Mouse (Mus musculus): ENCODE measurements around the gene Lgmn. TPM values are rescaled to one million over a fixed set of nuclear protein-coding genes. Genes with fewer than 3 reads are reported as not detected.

Gene Lgmn
- total and polyA plus RNA-seq, 3 experiments, result 2.2 to 8.0 TPM; not detected in 1

DNA sequence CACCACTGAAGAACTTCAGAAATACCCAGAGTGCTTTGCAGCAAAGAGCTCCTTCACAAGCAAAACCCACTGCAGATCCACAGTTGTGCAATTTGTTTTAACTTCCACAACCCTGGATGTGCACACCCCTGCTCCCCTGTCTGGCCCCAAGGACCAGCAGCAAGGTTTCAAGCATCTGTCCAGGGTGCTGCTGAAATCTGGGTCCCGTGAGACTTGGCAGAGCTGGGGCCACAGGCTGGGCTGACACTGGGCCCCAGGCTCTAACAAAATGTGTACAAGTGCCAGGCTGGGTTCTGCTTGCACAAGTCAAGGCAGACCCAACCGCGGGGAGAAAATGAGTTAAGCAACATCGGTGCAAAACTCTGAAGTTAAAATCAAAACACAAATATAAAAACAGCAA, 41.0 kb downstream of the Lgmn start:
- no peaks in the 10 kb centered on the region for H3K9me3 ChIP-seq (replicated peaks; ENCODE audit: insufficient read depth, low read length)
- no peak for DNase-seq (ENCODE audit: low read depth, low spot score)
- H3K79me2 ChIP-seq (ENCODE audit: control insufficient read depth, insufficient read depth, low read length, poor library complexity), result no peaks in the 10 kb centered on the region
- no peak overlapping the region for H3K27ac ChIP-seq (ENCODE audit: control insufficient read depth, low read depth, low read length)
- no peaks in the 10 kb centered on the region for H3K36me3 ChIP-seq (ENCODE audit: control insufficient read depth in 1 of 2, insufficient read depth in 2 of 2, low read length in 2 of 2)
- H3K9ac ChIP-seq (ENCODE audit: control insufficient read depth, low read depth, low read length, poor library complexity, severe bottlenecking), result no peak overlapping the region
- no peaks in the 10 kb centered on the region for H3K4me1 ChIP-seq (ENCODE audit: control insufficient read depth in 1 of 2, insufficient read depth in 2 of 2, low read length in 2 of 2)
- no peaks in the 10 kb centered on the region for H3K27me3 ChIP-seq (ENCODE audit: control insufficient read depth in 1 of 2, insufficient read depth in 2 of 2, low read length in 2 of 2)
- TF ChIP-seq E2F4 (IDR thresholded peaks at IDR 0.05; ENCODE audit: borderline replicate concordance, low read depth, low read length) (no peak), NELFE (IDR thresholded peaks at IDR 0.05; ENCODE audit: low read depth, low read length) (no peak), CTCF (IDR thresholded peaks at IDR 0.05 in 2 of 3, conservative IDR thresholded peaks at IDR 0.05 in 1 of 3; ENCODE audit: control insufficient read depth in 1 of 3, insufficient read depth in 1 of 3, low read depth in 2 of 3, low read length in 3 of 3, poor library complexity in 1 of 3, severe bottlenecking in 1 of 3) (no peak), TAL1 (IDR thresholded peaks at IDR 0.05; ENCODE audit: low read length) (no peak), MEF2A (IDR thresholded peaks at IDR 0.05; ENCODE audit: extremely low read depth, insufficient replicate concordance, low read depth, low read length, poor library complexity, severe bottlenecking) (no peak), MXI1 (IDR thresholded peaks at IDR 0.05; ENCODE audit: low read depth, low read length) (no peak), POLR2A (IDR thresholded peaks at IDR 0.05; ENCODE audit: control insufficient read depth in 1 of 2, insufficient read depth in 1 of 2, low read depth in 1 of 2, low read length in 2 of 2, poor library complexity in 1 of 2) (no peak), ZNF384 (IDR thresholded peaks at IDR 0.05; ENCODE audit: low read depth, low read length) (no peak)
- H3K4me3 ChIP-seq (ENCODE audit: control insufficient read depth in 1 of 2, insufficient read depth in 1 of 2, low read depth in 2 of 2, low read length in 2 of 2), result no peak overlapping the region

GRCm38 (mm10) chr12:102395998-102396991, 43.3 kb downstream of the Lgmn start:
- no peak overlapping the region for H3K27ac ChIP-seq (ENCODE audit: control insufficient read depth, low read depth, low read length)
- no peaks in the 10 kb centered on the region for H3K9me3 ChIP-seq (replicated peaks; ENCODE audit: insufficient read depth, low read length)
- no peaks in the 10 kb centered on the region for H3K4me1 ChIP-seq (ENCODE audit: control insufficient read depth in 1 of 2, insufficient read depth in 2 of 2, low read length in 2 of 2)
- H3K36me3 ChIP-seq (ENCODE audit: control insufficient read depth in 1 of 2, insufficient read depth in 2 of 2, low read length in 2 of 2), result no peaks in the 10 kb centered on the region
- DNase-seq (ENCODE audit: low read depth, low spot score), result no peak
- H3K27me3 ChIP-seq (ENCODE audit: control insufficient read depth in 1 of 2, insufficient read depth in 2 of 2, low read length in 2 of 2), result no peaks in the 10 kb centered on the region
- no peaks in the 10 kb centered on the region for H3K79me2 ChIP-seq (ENCODE audit: control insufficient read depth, insufficient read depth, low read length, poor library complexity)
- TF ChIP-seq ZC3H11A (IDR thresholded peaks at IDR 0.05; ENCODE audit: low read depth, low read length) (no peak), POLR2AphosphoS2 (IDR thresholded peaks at IDR 0.05; ENCODE audit: low read length) (no peak), CHD1 (IDR thresholded peaks at IDR 0.05; ENCODE audit: low read depth, low read length) (no peak), POLR2A (IDR thresholded peaks at IDR 0.05; ENCODE audit: control insufficient read depth in 1 of 2, insufficient read depth in 1 of 2, low read depth in 1 of 2, low read length in 2 of 2, poor library complexity in 1 of 2) (no peak), ZKSCAN1 (IDR thresholded peaks at IDR 0.05; ENCODE audit: low read depth, low read length) (no peak), SIN3A (IDR thresholded peaks at IDR 0.05; ENCODE audit: low read length) (no peak), E2F4 (IDR thresholded peaks at IDR 0.05; ENCODE audit: borderline replicate concordance, low read depth, low read length) (no peak), RAD21 (IDR thresholded peaks at IDR 0.05; ENCODE audit: low read depth, low read length) (no peak), NELFE (IDR thresholded peaks at IDR 0.05; ENCODE audit: low read depth, low read length) (no peak), GATA1 (IDR thresholded peaks at IDR 0.05; ENCODE audit: low read depth, low read length) (no peak), MXI1 (IDR thresholded peaks at IDR 0.05; ENCODE audit: low read depth, low read length) (no peak)
- no peak overlapping the region for H3K9ac ChIP-seq (ENCODE audit: control insufficient read depth, low read depth, low read length, poor library complexity, severe bottlenecking)
- no peak overlapping the region for H3K4me3 ChIP-seq (ENCODE audit: control insufficient read depth in 1 of 2, insufficient read depth in 1 of 2, low read depth in 2 of 2, low read length in 2 of 2)

Data from MEL (cell line).